Mouse (Mus musculus) bone marrow, adult 2 months (tissue): Measurements from ENCODE around the gene Tnip2. TPM values are rescaled to one million over a fixed set of nuclear protein-coding genes. Genes with fewer than 3 reads are reported as not detected.

Experiments
- H3K27ac ChIP-seq: fragments of 200-500 bp; 2 replicates; pipeline ENCODE4 v1.5.1; 2012; ENCODE audit warnings: low read depth, mild to moderate bottlenecking, control low read depth, inconsistent platforms, low read length; ENCODE audit not compliant: control insufficient read depth, poor library complexity, insufficient read depth
- H3K4me1 ChIP-seq: fragments of 200-500 bp; 2 replicates; pipeline ENCODE4 v1.6.1; 2011; ENCODE audit warnings: low read length; ENCODE audit not compliant: control insufficient read depth, insufficient read depth
- H3K4me3 ChIP-seq: fragments of 200-500 bp; replicated peaks from 2 replicates; pipeline ENCODE3; 2011; ENCODE audit warnings: mild to moderate bottlenecking, low read depth, low read length, control low read depth; ENCODE audit not compliant: control insufficient read depth
- CTCF ChIP-seq: fragments of 200-500 bp; IDR thresholded peaks from 2 replicates; pipeline ENCODE4 v1.5.1; 2011; ENCODE audit warnings: low read length, control low read depth; ENCODE audit not compliant: control insufficient read depth, insufficient read depth
- POLR2A ChIP-seq: fragments of 200-500 bp; IDR thresholded peaks from 2 replicates; pipeline ENCODE4 v1.6.1; 2011; ENCODE audit warnings: low read depth, mild to moderate bottlenecking, control low read depth, low read length, borderline replicate concordance; ENCODE audit not compliant: control insufficient read depth
- WGBS: fragments of 180-500 bp; shearing (Covaris S2); methylation state at CpG from one replicate; pipeline ENCODE4 v1.1.7; 2018; 5-methylcytosine and 5-hydroxymethylcytosine counted together
- polyA plus RNA-seq: library from polyadenylated mRNA; stranded (reverse); fragments of >200 nt; gene quantifications from 2 replicates; pipeline ENCODE4 v1.2.4, GENCODE M21; 2011; ENCODE audit warnings: low replicate concordance; ENCODE audit not compliant: missing spikeins, insufficient read depth, insufficient read length

The Tnip2 gene
- polyA plus RNA-seq, 1 experiment: 15.1 TPM

GRCm38 (mm10) chr5:34528724-34529123 lies 14.9 kb upstream of the Tnip2 start:
- 78% methylated on average over 5 of the region's 5 CpGs for WGBS
- TF ChIP-seq POLR2A (no peak), CTCF (no peak)
- Histone ChIP-seq H3K4me3 (no peak overlapping the region), H3K4me1 (peaks cover 25% of the 10 kb centered on the region), H3K27ac (no peak overlapping the region)

- no peak for TF ChIP-seq CTCF
- TF ChIP-seq POLR2A: no peak
- no peak overlapping the region for H3K4me3 ChIP-seq
- H3K27ac ChIP-seq: no peak overlapping the region
- WGBS: 76% methylated on average over 2 of the region's 2 CpGs
- peaks cover 17% of the 10 kb centered on the region for H3K4me1 ChIP-seq
These were observed 13.6 kb upstream of the Tnip2 start for GRCm38 (mm10) chr5:34527352-34527751.

GRCm38 (mm10) chr5:34526477-34526775 lies 12.6 kb upstream of the Tnip2 start:
- Histone ChIP-seq H3K4me3 (peak overlapping the region; percentile 92), H3K4me1 (peaks cover 14% of the 10 kb centered on the region), H3K27ac (peak overlapping the region; percentile 78)
- 75% methylated on average over 5 of the region's 5 CpGs for WGBS
- TF ChIP-seq CTCF (no peak), POLR2A (no peak)

GRCm38 (mm10) chr5:34525663-34526476 lies 12.1 kb upstream of the Tnip2 start, which contains the start of gene Sh3bp2:
TSS of gene Sh3bp2 (plus strand) at chr5:34525838.
- Histone ChIP-seq H3K4me3 (peak within 1 kb of the TSS; percentile 92), H3K4me1 (peaks cover 13% of the 10 kb centered on the region), H3K27ac (peak within 1 kb of the TSS; percentile 78)
- TF ChIP-seq CTCF (no peak), POLR2A (peak; percentile 95; the same call in 1 of the 2 replicates)
- WGBS: 3% methylated on average over 38 of the region's 38 CpGs

- TF ChIP-seq CTCF (no peak), POLR2A (no peak)
- peak overlapping the region; percentile 32 for H3K27ac ChIP-seq
- peaks cover 11% of the 10 kb centered on the region for H3K4me1 ChIP-seq
- no peak overlapping the region for H3K4me3 ChIP-seq
These were observed 10.7 kb upstream of the Tnip2 start for GRCm38 (mm10) chr5:34524511-34524910.

GRCm38 (mm10) chr5:34523958-34524485 lies 10.2 kb upstream of the Tnip2 start:
- WGBS: 56% methylated on average over 4 of the region's 4 CpGs
- peaks cover 11% of the 10 kb centered on the region for H3K4me1 ChIP-seq
- no peak overlapping the region for H3K4me3 ChIP-seq
- TF ChIP-seq POLR2A (no peak), CTCF (peak; percentile 70; the same call in 1 of the 2 replicates)
- no peak overlapping the region; the same call in 1 of the 2 replicates for H3K27ac ChIP-seq

GRCm38 (mm10) chr5:34521337-34521736 lies 7.5 kb upstream of the Tnip2 start:
- WGBS: 53% methylated on average over 3 of the region's 3 CpGs
- Histone ChIP-seq H3K4me1 (peaks cover 6% of the 10 kb centered on the region), H3K4me3 (no peak overlapping the region), H3K27ac (peak overlapping the region; percentile 56)
- TF ChIP-seq POLR2A: no peak
- no peak for TF ChIP-seq CTCF

- peak overlapping the region; percentile 21 for H3K27ac ChIP-seq
- 11% methylated on average over 11 of the region's 11 CpGs for WGBS
- TF ChIP-seq POLR2A (no peak), CTCF (no peak)
These were observed 6.8 kb upstream of the Tnip2 start for GRCm38 (mm10) chr5:34520458-34521209.

More at GRCm38 (mm10) chr5:34520458-34521209, 6.8 kb upstream of the Tnip2 start:
- H3K4me1 ChIP-seq: peaks cover 6% of the 10 kb centered on the region
- H3K4me3 ChIP-seq: no peak overlapping the region
